Mouse (Mus musculus): ENCODE data around the gene Gm28845.

DNA sequence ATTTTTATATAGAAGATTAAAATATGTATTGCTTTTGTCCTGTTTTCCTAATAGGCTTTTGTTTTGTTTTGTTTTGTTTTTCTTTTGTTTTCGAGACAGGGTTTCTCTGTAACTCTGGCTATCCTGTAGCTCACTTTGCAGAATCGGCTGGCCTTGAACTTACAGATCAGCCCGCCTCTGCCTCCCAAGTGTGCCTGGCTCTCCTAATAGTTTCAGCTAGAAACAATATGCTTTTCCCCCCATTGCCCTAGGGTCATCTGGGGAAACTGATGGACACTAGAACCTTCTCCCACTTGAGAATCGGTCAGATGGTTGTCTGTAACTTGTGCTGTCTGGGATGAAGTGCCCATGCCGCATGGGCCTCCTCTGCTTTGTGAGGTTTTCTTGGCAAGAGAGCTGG is 36.8 kb upstream of the Gm28845 start:
- TF ChIP-seq CTCF (IDR thresholded peaks at IDR 0.05; ENCODE audit: low read depth) (no peak), EP300 (IDR thresholded peaks at IDR 0.05; ENCODE audit: low read depth) (no peak)

All from liver, embryonic 14.5 days (tissue).